Mouse (Mus musculus) brain, embryonic 14.5 days (tissue): Measurements from ENCODE around the gene Fpgt.

Source experiments
- CTCF ChIP-seq: fragments of 200-500 bp; IDR thresholded peaks from 2 replicates; pipeline ENCODE4 v1.5.1; 2012; ENCODE audit warnings: inconsistent platforms, mild to moderate bottlenecking, moderate library complexity, borderline replicate concordance; ENCODE audit not compliant: insufficient read depth, insufficient read length; ENCODE audit errors: extremely low read depth
- POLR2A ChIP-seq: fragments of 200-500 bp; IDR thresholded peaks from 2 replicates; pipeline ENCODE4 v1.6.1; 2012; ENCODE audit warnings: mild to moderate bottlenecking, inconsistent platforms, borderline replicate concordance; ENCODE audit not compliant: poor library complexity, insufficient read depth, insufficient read length, severe bottlenecking; ENCODE audit errors: extremely low read depth

DNA sequence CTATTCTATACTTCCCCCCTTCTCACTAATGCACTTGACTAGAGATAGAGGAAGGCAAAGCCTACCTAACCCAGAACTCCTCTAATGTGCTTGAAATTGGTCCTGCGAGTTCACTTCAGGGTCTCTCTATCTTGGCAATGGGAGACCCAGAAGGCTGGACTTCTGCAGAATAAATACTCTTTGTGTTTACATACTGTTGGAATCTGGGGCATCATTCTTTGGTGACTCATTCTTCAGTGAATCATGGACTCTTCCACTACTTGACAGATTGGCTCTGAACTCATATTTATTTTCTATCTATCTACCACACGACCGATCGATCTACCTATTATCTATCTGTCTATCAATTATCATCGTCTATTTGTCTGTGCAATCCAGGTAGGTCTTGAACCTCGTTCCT lies 1.1 kb downstream of the Fpgt start:
- TF ChIP-seq POLR2A: no peak
- TF ChIP-seq CTCF: no peak
